Mouse (Mus musculus) neural tube, embryonic 11.5 days (tissue): ENCODE results near the gene Nos1ap. TPM values are rescaled to one million over a fixed set of nuclear protein-coding genes. Genes with fewer than 3 reads are reported as not detected.

Experiments used
- ATAC-seq: fragments of 200-750 bp; cut with Nextera tagmentation; 2 replicates; pipeline ENCODE4 v1.8.0; 2017; ENCODE audit warnings: moderate number of reproducible peaks, mild to moderate bottlenecking, moderate TSS enrichment, moderate library complexity; ENCODE audit not compliant: insufficient read depth, low FRiP score, low TSS enrichment
- DNase-seq: peaks from one replicate; pipeline ENCODE4 v3.0.0-alpha.2; 2015; ENCODE audit warnings: low spot score
- H3K27ac ChIP-seq: fragments of 300-500 bp; sonication (generic); 2 replicates; pipeline ENCODE4 v1.5.1; 2014; ENCODE audit warnings: low read depth, mild to moderate bottlenecking, low read length
- H3K27me3 ChIP-seq: fragments of 300-500 bp; sonication (generic); 2 replicates; pipeline ENCODE4 v1.6.1; 2014; ENCODE audit warnings: mild to moderate bottlenecking, low read length, mixed read lengths; ENCODE audit not compliant: control insufficient read depth, insufficient read depth
- H3K36me3 ChIP-seq: fragments of 300-500 bp; sonication (generic); 2 replicates; pipeline ENCODE4 v1.6.1; 2014; ENCODE audit warnings: mild to moderate bottlenecking, low read length, moderate library complexity, mixed read lengths; ENCODE audit not compliant: control insufficient read depth, insufficient read depth
- H3K4me1 ChIP-seq: fragments of 300-500 bp; sonication (generic); 2 replicates; pipeline ENCODE4 v1.6.1; 2014; ENCODE audit warnings: low read length, mixed read lengths; ENCODE audit not compliant: control insufficient read depth, insufficient read depth
- H3K4me2 ChIP-seq: fragments of 300-500 bp; sonication (generic); 2 replicates; pipeline ENCODE4 v1.6.1; 2014; ENCODE audit warnings: low read depth, mild to moderate bottlenecking, moderate library complexity
- H3K4me3 ChIP-seq: fragments of 300-500 bp; sonication (generic); 2 replicates; pipeline ENCODE4 v1.5.1; 2014; ENCODE audit warnings: low read depth, low read length
- H3K9ac ChIP-seq: fragments of 300-500 bp; sonication (generic); 2 replicates; pipeline ENCODE4 v1.6.1; 2014; ENCODE audit warnings: mild to moderate bottlenecking, low read length
- H3K9me3 ChIP-seq: fragments of 300-500 bp; sonication (generic); 2 replicates; pipeline ENCODE4 v1.6.1; 2016; ENCODE audit warnings: low read length; ENCODE audit not compliant: control insufficient read depth
- WGBS: fragments of 180-500 bp; shearing (Covaris S2); extraction: QIAGEN DNeasy Blood & Tissue Kit; methylation state at CpG from one replicate; pipeline ENCODE4 v1.1.7; 2014; 5-methylcytosine and 5-hydroxymethylcytosine counted together
- polyA plus RNA-seq: library from polyadenylated mRNA; unstranded; fragments of >200 nt; fragmentation: Nextera tagmentation; extraction: Ambion mirVana; gene quantifications from 2 replicates; pipeline ENCODE4 v1.2.1, GENCODE M21; 2014

Nos1ap gene
- polyA plus RNA-seq, 1 experiment from 2014 or later: 8.9 TPM

- Histone ChIP-seq H3K36me3 (no peaks in the 10 kb centered on the region), H3K9me3 (no peaks in the 10 kb centered on the region), H3K27me3 (no peaks in the 10 kb centered on the region), H3K9ac (no peak overlapping the region), H3K4me1 (peaks cover 2% of the 10 kb centered on the region; the same call in 1 of the 2 replicates), H3K4me3 (no peak overlapping the region), H3K27ac (no peak overlapping the region), H3K4me2 (no peak overlapping the region)
- no peak for ATAC-seq
- DNase-seq: no peak
- 48% methylated on average over 1 of the region's 1 CpGs for WGBS
Observed at GRCm38 (mm10) chr1:170423048-170423447, 166.6 kb downstream of the Nos1ap start.

GRCm38 (mm10) chr1:170422188-170422587 is 167.5 kb downstream of the Nos1ap start:
- H3K4me3 ChIP-seq: no peak overlapping the region
- ATAC-seq (no peak), DNase-seq (no peak)
- no peaks in the 10 kb centered on the region for H3K9me3 ChIP-seq
- H3K27me3 ChIP-seq: no peaks in the 10 kb centered on the region
- H3K36me3 ChIP-seq: no peaks in the 10 kb centered on the region
- WGBS: 84% methylated on average over 4 of the region's 4 CpGs
- no peak overlapping the region for H3K4me2 ChIP-seq
- no peak overlapping the region for H3K9ac ChIP-seq
- no peak overlapping the region for H3K27ac ChIP-seq
- peaks cover 4% of the 10 kb centered on the region for H3K4me1 ChIP-seq

- H3K4me3 ChIP-seq: no peak overlapping the region
- no peak overlapping the region for H3K27ac ChIP-seq
- 88% methylated on average over 3 of the region's 3 CpGs for WGBS
- H3K9me3 ChIP-seq: no peaks in the 10 kb centered on the region
- ATAC-seq: no peak
- H3K36me3 ChIP-seq: no peaks in the 10 kb centered on the region
- no peak overlapping the region for H3K9ac ChIP-seq
- no peak overlapping the region for H3K4me2 ChIP-seq
- H3K27me3 ChIP-seq: no peaks in the 10 kb centered on the region
- H3K4me1 ChIP-seq: peaks cover 14% of the 10 kb centered on the region
- no peak for DNase-seq
Observed at GRCm38 (mm10) chr1:170419961-170420360, 169.7 kb downstream of the Nos1ap start.

DNA sequence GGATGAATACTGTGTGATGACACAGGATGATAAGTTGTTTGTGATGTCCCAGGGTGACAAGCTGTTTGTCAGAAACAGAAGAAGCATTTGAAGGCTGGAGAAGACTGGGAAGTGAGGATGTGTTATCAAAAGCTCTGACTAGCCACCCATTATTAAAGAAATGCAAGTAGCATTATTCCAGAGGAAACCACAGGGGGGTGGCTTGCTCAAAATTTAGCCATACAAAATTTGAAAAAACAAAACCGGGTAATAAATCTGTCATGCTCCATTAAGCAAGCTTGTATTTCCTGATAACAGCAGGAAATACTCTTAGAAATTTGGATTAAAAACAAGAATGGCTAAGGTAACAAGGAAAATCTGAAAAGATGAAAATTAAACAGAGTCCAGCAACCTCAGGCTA is 171.5 kb downstream of the Nos1ap start:
- H3K4me1 ChIP-seq: peaks cover 14% of the 10 kb centered on the region
- no peak overlapping the region for H3K27ac ChIP-seq
- DNase-seq (no peak), ATAC-seq (no peak)
- H3K9ac ChIP-seq: no peak overlapping the region
- H3K27me3 ChIP-seq: no peaks in the 10 kb centered on the region
- H3K4me3 ChIP-seq: no peak overlapping the region
- 63% methylated on average over 1 of the region's 1 CpGs for WGBS
- no peaks in the 10 kb centered on the region for H3K36me3 ChIP-seq
- no peaks in the 10 kb centered on the region for H3K9me3 ChIP-seq
- H3K4me2 ChIP-seq: no peak overlapping the region

DNA sequence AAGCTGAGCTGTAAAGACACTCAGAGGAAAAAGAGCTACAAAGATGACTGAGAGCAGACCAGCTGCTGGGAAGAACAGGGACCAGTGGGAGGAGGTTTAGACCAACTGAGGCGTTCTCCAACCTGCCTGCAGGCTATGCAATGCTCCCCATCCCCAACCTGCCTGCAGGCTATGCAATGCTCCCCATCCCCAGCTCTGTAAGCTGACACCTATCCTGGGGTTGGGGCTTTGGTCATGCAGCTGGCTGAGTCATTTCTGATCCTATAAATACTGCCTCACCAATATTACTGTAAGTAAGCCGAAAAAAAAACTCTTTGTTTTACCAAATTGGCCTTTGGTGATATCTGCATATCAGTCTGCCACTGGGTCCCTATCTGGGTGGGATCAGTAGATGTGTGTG is 172.7 kb downstream of the Nos1ap start:
- DNase-seq: no peak
- Histone ChIP-seq H3K4me2 (no peak overlapping the region), H3K9ac (no peak overlapping the region), H3K27me3 (no peaks in the 10 kb centered on the region), H3K4me3 (no peak overlapping the region), H3K4me1 (peaks cover 14% of the 10 kb centered on the region), H3K9me3 (no peaks in the 10 kb centered on the region), H3K27ac (no peak overlapping the region), H3K36me3 (no peaks in the 10 kb centered on the region)
- WGBS: 53% methylated on average over 2 of the region's 2 CpGs
- no peak for ATAC-seq

DNA sequence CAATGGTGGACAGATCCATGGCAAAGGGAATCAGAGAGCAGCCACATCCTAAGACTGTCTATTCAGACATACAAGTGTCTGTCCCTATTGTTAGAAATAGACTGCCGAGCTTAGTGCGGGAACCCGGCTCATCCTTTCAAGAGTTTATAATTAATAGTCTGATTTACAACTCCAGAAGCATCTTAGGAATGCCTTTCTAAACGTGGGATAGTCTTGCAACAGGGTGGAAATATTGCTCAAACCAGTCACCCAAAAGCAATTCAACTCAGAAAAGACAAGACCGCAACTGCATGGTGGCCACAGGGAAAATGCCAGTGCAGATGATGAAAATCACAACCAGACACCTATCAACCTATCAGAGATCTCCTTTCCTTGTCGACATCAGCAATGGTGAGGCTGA is 173.5 kb downstream of the Nos1ap start:
- WGBS: 28% methylated on average over 6 of the region's 6 CpGs
- Histone ChIP-seq H3K27ac (no peak overlapping the region), H3K4me1 (peaks cover 14% of the 10 kb centered on the region), H3K4me3 (no peak overlapping the region), H3K36me3 (no peaks in the 10 kb centered on the region), H3K27me3 (no peaks in the 10 kb centered on the region), H3K4me2 (no peak overlapping the region), H3K9ac (no peak overlapping the region), H3K9me3 (no peaks in the 10 kb centered on the region)
- DNase-seq (no peak), ATAC-seq (no peak)

- no peak overlapping the region for H3K27ac ChIP-seq
- no peaks in the 10 kb centered on the region for H3K9me3 ChIP-seq
- H3K9ac ChIP-seq: no peak overlapping the region
- DNase-seq (no peak), ATAC-seq (peak; percentile 64; the same call in 1 of the 2 replicates)
- WGBS: 27% methylated on average over 3 of the region's 3 CpGs
- no peak overlapping the region for H3K4me3 ChIP-seq
- H3K4me2 ChIP-seq: no peak overlapping the region
- peaks cover 14% of the 10 kb centered on the region for H3K4me1 ChIP-seq
- H3K27me3 ChIP-seq: no peaks in the 10 kb centered on the region
- no peaks in the 10 kb centered on the region for H3K36me3 ChIP-seq
Observed at GRCm38 (mm10) chr1:170415395-170415794, 174.3 kb downstream of the Nos1ap start.

DNA sequence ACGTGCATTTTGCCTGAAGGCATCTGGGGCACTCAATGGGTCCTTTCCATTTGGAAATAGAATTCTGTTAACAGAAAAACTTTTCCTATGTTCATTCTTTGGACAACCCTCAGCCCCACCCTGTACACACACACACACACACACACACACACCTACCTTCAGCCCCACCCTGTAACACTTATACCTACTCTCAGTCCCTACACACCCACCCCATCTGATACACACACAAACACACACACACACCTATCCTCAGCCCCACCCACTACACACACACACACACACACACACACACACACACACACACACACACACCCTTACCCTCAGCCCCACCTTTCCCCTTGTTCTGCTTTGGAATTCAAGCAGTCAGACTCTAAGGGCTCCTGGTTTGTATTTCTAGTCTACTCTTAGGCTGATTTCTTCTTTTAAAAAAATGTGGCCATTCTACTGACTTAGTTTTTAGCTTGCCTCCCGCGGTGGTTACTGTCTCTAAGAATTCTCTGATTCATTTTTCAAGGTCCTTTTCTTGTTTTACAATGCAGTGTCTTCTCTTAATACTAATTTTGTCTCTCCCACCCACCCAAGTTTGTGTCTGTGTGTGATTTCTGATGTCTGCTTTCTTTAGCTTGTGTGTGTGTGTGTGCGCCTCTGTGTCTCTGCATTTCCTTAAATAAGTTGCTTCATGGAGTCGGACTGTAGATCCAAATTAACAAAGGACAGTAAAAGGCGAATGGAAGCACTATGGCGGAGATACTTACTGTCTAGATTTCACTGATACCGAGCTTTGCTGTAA is 179.1 kb downstream of the Nos1ap start:
- H3K27ac ChIP-seq: no peak overlapping the region
- H3K36me3 ChIP-seq: no peaks in the 10 kb centered on the region
- H3K27me3 ChIP-seq: no peaks in the 10 kb centered on the region
- no peaks in the 10 kb centered on the region for H3K9me3 ChIP-seq
- ATAC-seq: no peak
- H3K9ac ChIP-seq: no peak overlapping the region
- H3K4me2 ChIP-seq: no peak overlapping the region
- no peak overlapping the region for H3K4me3 ChIP-seq
- 0 out of 2 replicates have a peak, but pooled peaks cover 2% of the 10 kb centered on the region for H3K4me1 ChIP-seq
- 87% methylated on average over 8 of the region's 8 CpGs for WGBS
- no peak for DNase-seq

GRCm38 (mm10) chr1:170409091-170409490 is 180.6 kb downstream of the Nos1ap start:
- Histone ChIP-seq H3K27me3 (no peaks in the 10 kb centered on the region), H3K27ac (no peak overlapping the region), H3K4me2 (no peak overlapping the region), H3K9ac (no peak overlapping the region), H3K4me3 (no peak overlapping the region), H3K36me3 (no peaks in the 10 kb centered on the region), H3K9me3 (no peaks in the 10 kb centered on the region), H3K4me1 (no peaks in the 10 kb centered on the region)
- DNase-seq (no peak), ATAC-seq (no peak)
- 38% methylated on average over 4 of the region's 4 CpGs for WGBS
